Mouse (Mus musculus) cerebellum, adult 8-10 months (tissue): Measurements from ENCODE around the gene Aqr.
"Not testable (repeated sequence)": the region's sequence is repeated elsewhere in the genome, so short reads cannot be mapped to it uniquely, and the experiment has no call there.

ENCODE experiments used
- DNase-seq: peaks from one replicate; pipeline ENCODE4 v3.0.0; 2022

Aqr gene

GRCm38 (mm10) chr2:114186924-114187323 is at the start of gene Aqr:
TSS of gene Aqr (minus strand) at chr2:114187024.
- DNase-seq: not testable (repeated sequence)

DNA sequence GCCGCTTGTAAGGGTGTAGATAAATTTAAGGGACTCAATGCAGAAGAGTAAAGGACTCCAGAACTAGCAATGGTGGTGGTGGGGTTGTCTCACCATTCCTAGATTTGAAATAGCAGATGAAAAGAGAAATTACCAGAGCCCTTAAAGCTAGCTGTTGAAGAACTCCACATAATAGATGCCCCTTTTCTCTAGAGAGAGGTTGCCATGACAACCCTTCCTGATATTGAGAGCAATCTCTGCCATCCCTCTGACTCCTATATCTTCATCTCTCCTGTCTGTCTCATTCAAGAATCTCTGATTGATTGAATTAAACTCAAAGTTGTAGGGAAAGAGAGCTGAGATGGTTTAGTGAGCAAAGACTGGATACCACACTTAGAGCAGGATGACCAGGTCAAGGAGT is 49.7 kb upstream of the Aqr start:
- no peak for DNase-seq

- DNase-seq: no peak
Observed at GRCm38 (mm10) chr2:114235584-114235983, 48.8 kb upstream of the Aqr start.

DNA sequence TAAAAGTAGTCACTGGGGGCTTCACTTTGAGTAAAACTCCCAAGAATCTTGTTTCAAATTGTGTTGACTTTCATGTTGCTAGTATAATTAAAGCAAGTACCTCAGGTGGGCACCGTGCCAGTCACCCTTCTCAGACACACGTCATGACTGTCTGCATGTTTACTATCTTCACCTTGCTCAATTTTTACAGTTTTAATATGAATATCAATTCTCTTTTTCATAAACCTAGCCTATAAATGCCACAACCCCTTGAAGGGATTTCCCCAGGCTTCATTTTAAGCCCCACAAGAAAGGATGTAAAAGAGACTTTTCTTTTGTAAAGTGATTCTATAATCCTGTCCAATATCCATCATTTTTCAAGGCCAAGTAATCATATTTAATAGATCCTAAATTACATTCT is 44.4 kb upstream of the Aqr start:
- no peak for DNase-seq

DNA sequence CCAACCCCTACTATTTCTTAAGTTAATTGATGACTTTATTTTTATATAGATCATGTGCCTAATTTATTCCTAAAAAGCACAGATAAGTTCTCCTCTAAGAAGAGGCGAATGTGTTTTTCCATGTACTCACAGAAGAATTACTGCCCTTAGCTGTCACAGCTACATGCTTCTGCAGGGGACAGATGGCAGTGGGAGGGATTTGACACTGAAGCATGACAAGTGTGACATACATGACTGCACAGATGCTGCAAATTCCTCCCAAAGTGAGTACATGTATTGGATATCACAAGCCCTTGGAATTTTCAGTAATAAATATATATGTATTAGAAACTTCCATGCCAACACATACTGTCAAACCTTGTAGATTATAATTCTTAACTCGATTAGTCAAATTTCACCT is 41.8 kb upstream of the Aqr start:
- no peak for DNase-seq

- no peak for DNase-seq
Observed at GRCm38 (mm10) chr2:114205036-114205435, 18.2 kb upstream of the Aqr start.

- no peak for DNase-seq
Observed at GRCm38 (mm10) chr2:114201574-114201973, 14.8 kb upstream of the Aqr start.

DNA sequence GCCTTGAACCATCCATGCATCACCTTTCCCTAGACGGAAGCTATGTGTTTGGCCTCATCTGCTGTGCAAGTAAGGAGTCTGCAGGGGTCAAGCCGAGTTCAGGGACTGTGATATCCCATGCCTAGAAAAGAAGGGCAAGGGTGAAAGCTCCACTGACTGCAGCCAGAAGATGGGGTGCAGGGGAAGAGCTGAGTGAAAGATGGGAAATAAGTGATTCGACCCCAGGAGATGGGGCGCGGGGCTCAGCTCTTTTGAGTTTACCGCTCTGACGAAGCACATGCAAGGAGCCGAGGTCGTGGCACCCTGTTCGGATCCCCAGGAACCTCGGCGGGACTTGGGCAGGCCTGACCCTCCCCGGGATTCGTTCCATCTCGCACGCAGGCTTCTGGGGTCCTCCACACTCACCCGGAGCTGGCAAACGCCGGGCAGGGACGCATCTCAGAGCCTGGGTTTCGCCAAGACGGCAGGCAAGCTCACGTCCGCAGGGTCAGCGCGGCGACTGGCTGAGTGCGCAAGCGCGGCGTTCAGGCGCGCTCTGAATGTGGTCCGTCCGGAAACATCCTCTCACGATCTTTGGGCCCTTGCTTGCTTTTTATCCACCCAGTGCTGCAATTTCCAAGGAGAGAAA is 14.2 kb upstream of the Aqr start, which contains the start of gene Zfp770:
TSS of gene Zfp770 (minus strand) at position 538 of the 628 bp plus-strand sequence.
- DNase-seq: peak; percentile 83

DNA sequence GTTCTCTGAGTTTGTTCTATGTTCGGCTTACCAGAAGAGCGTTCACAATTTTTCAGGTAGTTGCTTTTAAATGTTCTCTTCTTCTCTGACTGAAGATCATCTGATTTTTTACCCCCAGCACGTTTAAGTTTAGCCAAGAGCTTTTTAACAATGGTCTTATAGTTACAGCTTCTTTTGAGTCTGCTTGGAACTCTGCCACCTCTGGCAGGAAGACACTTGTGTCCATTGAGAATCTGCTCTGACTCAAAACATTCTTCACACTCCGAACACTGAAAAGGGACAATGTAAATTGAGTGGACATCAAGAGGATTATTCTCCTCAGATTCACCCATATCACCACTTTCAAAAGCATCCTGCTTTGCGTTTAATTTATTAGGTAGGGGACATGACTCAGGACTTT is 9.6 kb upstream of the Aqr start:
- DNase-seq: no peak

DNA sequence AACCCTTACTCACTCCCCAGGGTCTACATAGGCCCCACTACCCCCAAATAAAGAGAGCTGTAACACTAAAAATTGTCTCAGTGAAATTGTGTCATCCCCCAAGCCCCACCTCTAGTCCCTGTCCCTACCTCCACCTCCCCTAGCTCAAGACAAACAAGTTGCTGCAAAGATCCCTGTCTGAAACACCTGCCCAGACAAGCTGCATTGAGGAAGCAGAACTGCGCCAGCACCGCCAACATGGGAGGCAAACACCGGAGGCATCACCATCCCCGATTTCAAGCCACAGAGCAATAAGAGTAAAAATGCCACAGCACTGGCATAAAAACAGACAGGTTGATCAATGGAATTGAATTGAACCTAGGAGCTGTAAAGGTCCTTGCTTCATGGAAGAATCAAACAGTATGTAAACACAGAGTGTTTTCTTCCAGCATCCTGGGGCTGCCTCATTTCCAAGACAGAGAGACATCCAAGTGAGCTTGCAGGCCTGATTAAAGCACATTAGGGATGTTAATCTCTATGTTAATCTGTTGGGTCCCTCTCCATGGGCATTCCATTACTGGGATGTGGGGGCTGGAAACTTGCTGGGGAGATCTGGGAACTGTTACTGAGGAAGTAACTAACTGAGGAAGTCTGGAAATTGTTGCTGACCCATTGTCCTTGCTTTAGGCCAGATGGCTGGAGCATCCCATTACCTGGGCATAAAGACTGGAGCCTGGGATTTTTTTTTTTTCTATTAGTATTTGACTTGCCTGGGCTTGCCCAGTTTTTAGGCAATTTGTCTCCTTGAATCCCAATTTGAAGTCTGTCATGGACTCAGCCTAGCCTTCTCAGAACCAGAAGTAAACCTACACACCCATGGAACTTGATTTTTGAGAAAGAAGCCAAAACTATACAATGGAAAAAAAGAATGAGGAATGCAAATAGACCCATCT is 8.8 kb downstream of the Aqr start:
- DNase-seq: no peak

DNA sequence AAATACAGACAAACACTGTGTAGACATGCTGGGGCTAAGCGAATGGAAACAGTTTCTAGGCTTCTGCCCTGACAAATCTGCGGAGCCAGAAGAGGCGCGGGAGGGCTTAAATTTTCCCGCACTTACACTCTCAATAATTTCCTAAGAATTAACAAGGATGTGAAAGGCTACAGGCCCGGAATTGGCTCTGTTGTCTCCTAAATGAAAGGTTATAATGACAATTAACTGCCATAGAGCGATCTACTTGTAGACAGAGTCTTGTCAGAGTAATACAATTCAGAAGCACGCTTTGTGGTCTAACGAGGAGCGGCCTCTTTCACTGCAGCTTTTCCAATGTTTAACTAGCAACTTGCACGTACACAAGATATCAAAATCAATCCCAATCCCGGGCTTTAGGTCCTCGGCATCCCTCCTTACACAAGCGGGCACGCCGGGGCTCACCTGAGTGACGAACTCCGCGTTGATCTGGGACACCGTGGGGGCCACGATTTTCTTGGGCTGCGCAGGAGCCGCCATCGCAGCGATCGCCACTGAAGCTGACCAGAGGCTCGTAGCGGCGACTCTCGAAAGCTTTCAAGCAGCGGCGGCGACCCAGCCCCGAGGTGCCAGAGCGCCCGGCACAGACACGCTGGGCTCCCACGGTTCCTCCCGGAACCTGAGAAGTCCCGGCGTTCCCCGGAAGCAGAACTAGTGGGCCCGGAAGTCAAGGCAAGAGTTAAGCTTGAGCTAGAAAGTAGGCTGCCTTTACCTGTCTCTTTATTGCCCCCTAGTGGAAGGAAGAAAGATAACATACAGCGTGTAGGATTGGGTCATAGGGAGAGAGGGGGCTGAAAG is 12.0 kb downstream of the Aqr start:
- peak; percentile 75 for DNase-seq

DNA sequence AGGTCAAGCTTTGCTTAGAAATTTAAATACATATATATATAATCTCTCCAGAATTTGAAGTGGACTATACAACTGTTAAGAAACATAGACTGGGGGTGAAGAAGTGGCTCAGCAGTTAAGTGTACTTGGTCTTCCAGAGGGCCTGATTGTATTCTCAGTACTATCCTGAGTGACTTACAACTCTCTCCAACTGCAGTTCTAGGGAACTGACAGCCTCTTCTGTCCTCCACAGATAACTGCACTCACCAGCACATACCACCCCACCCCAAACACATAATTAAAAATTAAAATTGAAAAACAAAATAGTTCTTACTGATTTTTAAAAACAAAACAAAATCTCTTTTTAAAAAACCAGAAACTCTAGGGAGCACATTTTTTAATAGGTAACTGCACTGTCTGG is 13.6 kb downstream of the Aqr start:
- DNase-seq: no peak

GRCm38 (mm10) chr2:114167837-114168236 is 19.0 kb downstream of the Aqr start:
- DNase-seq: no peak

DNA sequence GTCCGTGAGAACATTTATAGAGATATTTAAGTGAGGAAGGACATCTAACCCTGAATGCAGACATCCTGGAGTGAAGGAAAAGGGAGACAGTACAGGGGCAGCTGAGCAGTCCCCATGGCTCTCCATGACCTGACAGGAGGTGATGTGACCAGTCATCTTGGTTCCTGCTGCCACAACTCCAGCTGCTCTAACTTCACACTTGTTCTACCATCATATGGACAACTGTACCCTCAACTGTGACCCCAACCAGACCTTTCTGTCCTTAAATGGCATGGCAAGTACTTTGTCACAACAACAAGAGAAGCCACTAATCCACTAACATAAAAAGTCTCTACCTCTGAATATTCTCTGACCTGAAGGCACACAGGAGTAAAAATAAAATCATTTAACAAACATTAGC is 24.8 kb downstream of the Aqr start:
- no peak for DNase-seq

- DNase-seq: no peak
Observed at GRCm38 (mm10) chr2:114157345-114157744, 29.5 kb downstream of the Aqr start.

GRCm38 (mm10) chr2:114156639-114157038 is 30.2 kb downstream of the Aqr start:
- DNase-seq: no peak

DNA sequence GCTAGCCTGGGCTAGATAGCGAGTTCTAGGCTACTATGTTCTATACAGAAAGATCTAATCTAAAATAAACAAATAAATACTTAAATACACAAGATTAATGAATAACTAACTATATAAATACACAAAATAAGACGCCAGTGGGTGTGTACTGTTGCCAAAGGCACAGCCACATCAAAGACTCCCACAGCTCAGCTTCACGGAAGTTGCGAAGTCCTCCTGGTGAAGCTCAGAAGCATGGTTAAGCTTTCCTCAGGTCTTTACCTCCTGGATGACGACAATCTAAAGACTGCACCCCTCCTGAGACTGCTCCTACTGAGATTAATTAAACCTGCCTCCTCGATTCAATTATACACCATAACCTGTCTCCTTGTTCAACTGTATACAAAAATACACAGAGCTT is 33.6 kb downstream of the Aqr start:
- no peak for DNase-seq

- no peak for DNase-seq
Observed at GRCm38 (mm10) chr2:114146864-114147458, 39.9 kb downstream of the Aqr start.

- DNase-seq: peak; percentile 29
Observed at GRCm38 (mm10) chr2:114145315-114145801, 41.5 kb downstream of the Aqr start.

DNA sequence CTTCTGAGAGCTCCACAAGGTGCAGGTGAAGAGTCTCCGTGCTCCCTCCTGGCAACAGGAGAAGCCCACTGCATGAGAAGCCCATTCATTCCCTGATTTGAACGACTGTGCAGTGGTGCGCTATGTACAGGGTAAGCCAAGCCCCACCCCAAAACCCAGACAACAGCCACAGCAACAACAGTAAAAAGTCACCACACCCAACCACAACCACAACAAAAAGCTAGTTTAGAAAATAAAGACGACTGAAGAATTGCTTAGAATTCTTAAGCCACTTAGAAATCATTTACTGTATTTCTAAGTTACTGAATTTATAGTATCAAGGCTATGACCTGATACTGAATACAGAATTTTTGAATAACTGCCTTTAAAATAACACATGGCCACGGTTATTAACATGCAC is 41.9 kb downstream of the Aqr start:
- DNase-seq: no peak

GRCm38 (mm10) chr2:114143842-114144241 is 43.0 kb downstream of the Aqr start:
- no peak for DNase-seq

DNA sequence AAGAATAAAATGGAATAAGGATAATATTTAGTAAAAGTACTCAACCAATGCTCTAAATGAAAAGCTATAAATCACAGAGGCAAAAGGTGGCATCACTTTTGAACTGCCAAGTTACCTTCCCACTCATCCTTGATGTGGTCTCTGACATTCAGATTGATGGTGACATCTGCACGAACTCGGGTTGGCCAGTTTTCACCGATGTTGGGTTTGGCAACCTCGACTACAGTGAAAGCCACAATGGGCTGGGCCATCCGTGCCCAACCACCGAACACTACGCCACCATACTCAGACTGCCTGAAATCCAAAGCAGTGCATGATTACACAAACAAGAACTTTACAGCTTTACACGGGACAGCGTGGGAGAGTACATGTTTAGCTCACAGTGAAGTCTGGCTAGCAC is 50.1 kb downstream of the Aqr start:
- no peak for DNase-seq

DNA sequence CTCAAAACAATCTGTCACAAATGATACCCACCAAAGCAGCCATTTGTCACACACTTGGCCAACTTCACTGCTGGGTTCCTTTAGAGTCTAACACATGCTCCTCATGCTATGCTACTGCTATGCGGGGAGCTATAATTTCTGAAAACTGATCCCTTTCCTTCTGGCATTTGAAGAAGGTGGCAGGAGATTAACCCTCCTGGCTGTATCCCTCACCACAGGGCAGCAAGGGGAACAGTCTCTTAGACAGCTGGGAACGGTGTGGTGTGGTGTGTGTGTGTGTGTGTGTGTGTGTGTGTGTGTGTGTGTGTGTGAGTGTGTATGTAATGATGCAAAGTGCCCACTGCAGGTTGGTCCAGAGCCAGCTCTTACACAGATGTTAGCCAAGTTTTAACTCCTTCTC is 51.0 kb downstream of the Aqr start:
- no peak for DNase-seq
